Mouse (Mus musculus): Measurements from ENCODE around the gene Cct7. TPM values are rescaled to one million over a fixed set of nuclear protein-coding genes. Genes with fewer than 3 reads are reported as not detected.

Cct7 gene
- polyA plus RNA-seq, 1 experiment from 2014 or later: 601 TPM

DNA sequence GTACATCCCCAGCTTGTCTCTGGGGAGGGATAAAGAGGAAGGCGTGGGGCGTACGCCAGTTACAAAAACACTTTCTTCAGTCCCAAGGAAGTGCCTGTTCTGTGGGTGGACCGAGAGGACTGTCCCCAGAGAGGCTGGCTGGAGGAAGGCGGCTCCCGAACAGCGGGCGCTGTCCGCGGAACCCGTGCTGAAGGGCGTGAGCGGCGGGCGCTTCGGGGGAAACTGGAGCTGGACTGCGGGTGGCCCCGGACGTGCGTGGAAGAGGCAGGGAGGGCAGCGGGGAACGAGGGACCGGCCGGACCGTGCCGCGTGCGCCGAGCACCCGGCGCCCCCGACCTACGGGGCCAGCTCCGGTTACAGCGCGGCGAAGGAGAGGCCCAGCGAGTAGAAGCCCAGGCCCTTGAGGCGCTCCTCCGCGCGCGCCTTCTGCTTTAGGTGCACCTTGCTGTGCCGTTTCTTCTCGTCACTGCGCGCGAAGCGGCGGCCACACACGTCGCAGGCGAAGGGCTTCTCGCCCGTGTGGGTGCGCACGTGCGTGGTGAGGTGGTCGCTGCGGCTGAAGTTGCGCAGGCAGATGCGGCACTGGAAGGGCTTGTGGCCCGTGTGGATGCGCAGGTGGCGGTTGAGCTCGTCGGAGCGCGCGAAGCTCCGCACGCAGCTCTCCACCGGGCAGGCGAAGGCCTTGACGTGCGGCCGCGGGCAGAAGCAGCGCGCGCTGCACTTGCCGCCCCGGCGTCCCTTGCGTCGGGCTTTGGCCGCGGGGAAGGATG is 60.2 kb downstream of the Cct7 start:
- H3K4me1 ChIP-seq (replicated peaks): peaks cover 29% of the 10 kb centered on the region
- peak overlapping the region; percentile 85 for H3K4me2 ChIP-seq
- WGBS: under 1% methylated on average over 87 of the region's 88 CpGs
- peak overlapping the region; percentile 58 for H3K9ac ChIP-seq
- H3K9me3 ChIP-seq: no peaks in the 10 kb centered on the region
- no peak overlapping the region for H3K27ac ChIP-seq
- ATAC-seq (ENCODE audit: low FRiP score): no peak
- no peaks in the 10 kb centered on the region for H3K36me3 ChIP-seq
- H3K27me3 ChIP-seq: peaks cover 93% of the 10 kb centered on the region
- peak overlapping the region; percentile 47 for H3K4me3 ChIP-seq

DNA sequence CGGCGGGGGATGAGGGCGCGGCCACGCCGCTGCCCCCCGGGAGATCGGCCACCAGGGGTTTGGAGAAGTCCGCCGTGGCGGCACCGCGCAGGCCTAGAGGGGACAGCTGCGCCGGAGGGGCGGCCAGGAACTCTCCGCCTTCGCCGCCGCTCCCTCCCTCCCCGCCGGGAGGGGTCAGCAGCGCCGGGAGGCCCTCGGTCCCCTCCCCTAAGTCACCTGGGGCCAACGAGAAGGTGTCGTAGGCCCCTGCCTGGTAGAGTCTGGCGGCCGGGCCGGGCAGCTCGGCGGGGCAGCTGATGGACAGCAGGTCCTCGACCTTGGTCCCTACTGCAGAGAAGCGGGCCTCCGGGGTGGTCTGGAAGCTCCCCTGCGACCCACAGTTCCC is 60.7 kb downstream of the Cct7 start:
- H3K4me3 ChIP-seq: peak overlapping the region; percentile 47

DNA sequence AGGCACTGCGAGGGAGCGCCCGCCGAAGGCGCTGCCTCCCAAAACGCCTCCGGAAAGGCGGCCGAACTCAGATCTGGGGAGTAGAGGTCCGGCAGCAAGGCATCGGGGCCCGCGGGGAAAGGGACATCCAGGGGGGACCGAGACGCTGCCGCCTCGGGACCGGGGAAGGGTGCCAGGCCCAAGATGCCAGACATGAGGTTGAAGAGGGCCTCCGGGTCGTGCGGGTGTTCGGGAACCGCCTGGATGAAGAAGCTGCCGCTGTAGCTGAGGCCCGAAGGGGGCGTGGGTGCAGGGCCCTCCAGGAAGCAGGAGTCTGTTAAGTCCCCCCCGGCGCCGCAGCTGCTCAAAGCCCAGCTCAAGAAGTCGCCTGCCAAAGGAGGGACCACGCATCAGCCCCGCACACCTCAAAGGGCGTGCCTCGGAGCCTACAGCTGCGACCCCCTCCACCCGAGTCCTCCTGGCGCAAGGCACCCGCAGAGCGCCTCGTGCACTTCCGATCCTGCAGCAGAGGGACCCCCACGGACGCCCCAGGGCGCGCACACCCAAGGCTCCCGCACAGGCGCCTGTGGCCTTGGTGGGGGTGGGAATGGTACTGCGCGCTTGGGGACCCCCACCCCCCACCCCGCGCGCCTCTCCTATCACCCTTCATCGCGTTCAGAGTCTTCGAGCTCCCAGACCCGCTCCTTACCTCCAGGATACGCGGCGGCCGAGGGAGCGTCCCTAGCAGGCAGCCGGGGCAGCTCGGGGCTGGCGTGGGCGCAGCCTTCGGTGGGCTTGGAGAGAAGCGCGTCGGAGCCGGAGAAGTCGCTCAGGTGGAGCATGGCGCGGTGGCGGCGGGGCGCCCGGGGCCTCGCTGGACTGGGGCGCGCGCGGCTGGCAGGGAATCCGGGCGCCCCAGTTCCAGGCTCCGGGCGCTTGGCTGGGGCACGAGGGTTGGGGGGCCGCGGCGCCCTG is 61.5 kb downstream of the Cct7 start:
- peak overlapping the region; percentile 47 for H3K4me3 ChIP-seq
- H3K27me3 ChIP-seq: peaks cover 93% of the 10 kb centered on the region
- peak overlapping the region; percentile 85 for H3K4me2 ChIP-seq
- no peaks in the 10 kb centered on the region for H3K36me3 ChIP-seq
- no peak overlapping the region for H3K27ac ChIP-seq
- peak; percentile 49 for ATAC-seq (ENCODE audit: low FRiP score)
- H3K9me3 ChIP-seq: no peaks in the 10 kb centered on the region
- peak overlapping the region; percentile 49 for H3K9ac ChIP-seq
- WGBS: under 1% methylated on average over 82 of the region's 90 CpGs
- H3K4me1 ChIP-seq (replicated peaks): peaks cover 30% of the 10 kb centered on the region

More for the DNA sequence above, 60.7 kb downstream of the Cct7 start:
- no peak overlapping the region for H3K27ac ChIP-seq
- no peaks in the 10 kb centered on the region for H3K36me3 ChIP-seq
- WGBS: 0% methylated on average over 26 of the region's 36 CpGs
- peaks cover 29% of the 10 kb centered on the region for H3K4me1 ChIP-seq (replicated peaks)
- H3K27me3 ChIP-seq: peaks cover 95% of the 10 kb centered on the region
- peak overlapping the region; percentile 85 for H3K4me2 ChIP-seq
- ATAC-seq (ENCODE audit: low FRiP score): no peak
- peak overlapping the region; percentile 58 for H3K9ac ChIP-seq
- H3K9me3 ChIP-seq: no peaks in the 10 kb centered on the region

DNA sequence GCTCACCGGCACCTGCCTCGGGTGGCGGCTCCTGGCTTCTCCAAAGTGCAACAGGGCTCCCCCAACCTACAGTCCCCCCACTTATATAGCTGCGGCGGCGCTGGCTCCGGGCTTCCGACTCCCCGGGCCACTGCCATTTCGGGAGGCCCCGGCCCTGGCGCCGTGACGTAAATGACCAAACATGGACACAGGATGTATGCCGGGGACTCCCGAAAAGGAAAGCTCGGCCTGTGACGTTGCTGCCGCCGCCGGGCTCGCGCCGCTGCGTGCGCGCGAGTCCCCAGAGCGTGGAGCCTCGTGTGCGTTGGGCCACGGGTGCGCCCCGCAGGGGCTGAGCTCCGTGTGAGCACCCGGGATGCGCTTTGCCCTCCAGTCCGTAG is 62.2 kb downstream of the Cct7 start, which contains the start of gene Egr4:
Gene Egr4, minus strand, starts transcription at position 59 of the 380 bp plus-strand sequence.
- Histone ChIP-seq H3K27me3 (peaks cover 88% of the 10 kb centered on the region), H3K4me3 (peak within 1 kb of the TSS; percentile 47), H3K4me1 (replicated peaks) (peaks cover 37% of the 10 kb centered on the region), H3K36me3 (no peaks in the 10 kb centered on the region), H3K9ac (peak within 1 kb of the TSS; percentile 49), H3K27ac (no peak within 1 kb of the TSS), H3K4me2 (peak within 1 kb of the TSS; percentile 85), H3K9me3 (no peaks in the 10 kb centered on the region)
- WGBS: under 1% methylated on average over 37 of the region's 38 CpGs
- ATAC-seq (ENCODE audit: low FRiP score): peak; percentile 74

DNA sequence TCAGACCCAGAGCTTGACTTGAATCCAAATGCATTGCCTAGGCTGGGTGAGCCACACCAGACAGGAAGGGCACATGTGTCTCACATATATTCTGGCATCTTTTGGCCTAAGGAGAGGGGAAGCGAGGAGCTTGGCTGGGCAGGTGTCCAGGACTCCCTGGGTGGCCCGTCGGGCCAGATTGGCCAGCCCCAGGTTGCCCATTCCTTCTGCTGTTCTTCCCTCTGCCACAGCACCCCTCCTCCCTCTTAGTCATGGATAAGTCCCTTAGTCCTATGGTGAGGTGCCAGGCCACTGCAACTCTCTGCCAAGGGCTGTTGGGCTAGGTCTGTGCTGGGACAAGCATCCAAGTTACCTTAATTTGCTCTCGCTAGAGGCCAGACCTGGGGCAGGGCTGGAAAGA is 64.6 kb downstream of the Cct7 start:
- Histone ChIP-seq H3K27ac (no peak overlapping the region), H3K4me3 (no peak overlapping the region), H3K27me3 (peaks cover 66% of the 10 kb centered on the region), H3K4me1 (replicated peaks) (peaks cover 40% of the 10 kb centered on the region), H3K4me2 (no peak overlapping the region), H3K9me3 (no peaks in the 10 kb centered on the region), H3K36me3 (no peaks in the 10 kb centered on the region), H3K9ac (no peak overlapping the region)
- no peak for ATAC-seq (ENCODE audit: low FRiP score)
- 80% methylated on average over 4 of the region's 4 CpGs for whole genome bisulfite sequencing

Other genes with a start within 250 kb of the Cct7 start
- 18.3 and 19.6 TPM in 2 replicates for gene Sfxn5, start 118.1 kb upstream of the Cct7 start, polyA plus RNA-seq (2015; fragmentation: Nextera tagmentation; extraction: Ambion mirVana)
- 13.7 and 14.8 TPM in 2 replicates for gene Rab11fip5, start 76.9 kb upstream of the Cct7 start, polyA plus RNA-seq (2015; fragmentation: Nextera tagmentation; extraction: Ambion mirVana)
- gene Noto, start 27.6 kb upstream of the Cct7 start, polyA plus RNA-seq (2015; fragmentation: Nextera tagmentation; extraction: Ambion mirVana): not detected in 2 replicates
- 58.4 and 59.0 TPM in 2 replicates for gene Smyd5, start 19.5 kb upstream of the Cct7 start, polyA plus RNA-seq (2015; fragmentation: Nextera tagmentation; extraction: Ambion mirVana)
- gene Pradc1, start 456 bp downstream of the Cct7 start, polyA plus RNA-seq (2015; fragmentation: Nextera tagmentation; extraction: Ambion mirVana): 20.2 and 22.7 TPM in 2 replicates
- 5.3 and 5.5 TPM in 2 replicates for gene Fbxo41, start 51.5 kb downstream of the Cct7 start, polyA plus RNA-seq (2015; fragmentation: Nextera tagmentation; extraction: Ambion mirVana)
- gene Egr4, start 62.1 kb downstream of the Cct7 start, polyA plus RNA-seq (2015; fragmentation: Nextera tagmentation; extraction: Ambion mirVana): not detected in 2 replicates
- 5.8 and 6.1 TPM in 2 replicates for gene Alms1, start 136.0 kb downstream of the Cct7 start, polyA plus RNA-seq (2015; fragmentation: Nextera tagmentation; extraction: Ambion mirVana)